Mouse (Mus musculus) ES-E14 (cell line): ENCODE measurements around the gene Fgf18. TPM values are rescaled to one million over a fixed set of nuclear protein-coding genes. Genes with fewer than 3 reads are reported as not detected.

Experiments used
- DNase-seq: peaks from one replicate; pipeline ENCODE4 v3.0.0-alpha.2; 2013; ENCODE audit warnings: low read depth, low spot score
- H3K27ac ChIP-seq: 2 replicates; pipeline ENCODE4 v1.5.1; 2012; ENCODE audit warnings: low read depth, mild to moderate bottlenecking, low read length, moderate library complexity, mixed read lengths; ENCODE audit not compliant: poor library complexity, insufficient read depth, severe bottlenecking
- H3K36me3 ChIP-seq: 2 replicates; pipeline ENCODE4 v1.6.1; 2012; ENCODE audit warnings: mild to moderate bottlenecking, low read length, moderate library complexity, mixed read lengths; ENCODE audit not compliant: control insufficient read depth, poor library complexity, insufficient read depth, severe bottlenecking
- H3K4me1 ChIP-seq, 2 experiments: fragments of 150-350 bp in 1 of 2; sonication (generic) in 1 of 2; 2 replicates each; pipeline ENCODE4 v1.6.1; 2012; ENCODE audit warnings: low read length in 2 of 2, mild to moderate bottlenecking in 1 of 2, mixed read lengths in 1 of 2; ENCODE audit not compliant: control insufficient read depth in 2 of 2, insufficient read depth in 2 of 2, poor library complexity in 1 of 2
- H3K4me3 ChIP-seq, 2 experiments: fragments of 150-350 bp in 1 of 2; sonication (generic) in 1 of 2; 2 replicates each; pipeline ENCODE4 v1.5.1; 2012; ENCODE audit warnings: low read length in 2 of 2, low read depth in 1 of 2, mild to moderate bottlenecking in 1 of 2, mixed read lengths in 1 of 2; ENCODE audit not compliant: insufficient read depth in 1 of 2, poor library complexity in 1 of 2, severe bottlenecking in 1 of 2
- H3K9ac ChIP-seq: 2 replicates; pipeline ENCODE4 v1.6.1; 2012; ENCODE audit warnings: low read depth, mild to moderate bottlenecking, low read length, mixed read lengths; ENCODE audit not compliant: poor library complexity, insufficient read depth, severe bottlenecking
- H3K9me3 ChIP-seq: fragments of 150-350 bp; sonication (generic); 2 replicates; pipeline ENCODE4 v1.6.1; 2012; ENCODE audit warnings: low read depth, mild to moderate bottlenecking, low read length; ENCODE audit not compliant: control insufficient read depth, insufficient read depth
- CHD2 ChIP-seq: IDR thresholded peaks from 2 replicates; pipeline ENCODE4 v1.6.1; 2014; ENCODE audit warnings: mild to moderate bottlenecking, low read depth, low read length, inconsistent platforms
- HCFC1 ChIP-seq: IDR thresholded peaks from 2 replicates; pipeline ENCODE4 v1.6.1; 2012; ENCODE audit warnings: low read length, inconsistent platforms, borderline replicate concordance; ENCODE audit not compliant: insufficient read depth
- MAFK ChIP-seq: IDR thresholded peaks from 2 replicates; pipeline ENCODE4 v1.6.1; 2014; ENCODE audit warnings: mild to moderate bottlenecking, low read depth, low read length, inconsistent platforms; ENCODE audit not compliant: insufficient read depth
- ZC3H11A ChIP-seq: IDR thresholded peaks from 2 replicates; pipeline ENCODE4 v1.6.1; 2012; ENCODE audit warnings: low read depth, mild to moderate bottlenecking, inconsistent platforms, low read length, borderline replicate concordance
- ZNF384 ChIP-seq: IDR thresholded peaks from 2 replicates; pipeline ENCODE4 v1.6.1; 2012; ENCODE audit warnings: low read depth, low read length, inconsistent platforms
- in situ Hi-C, 2 experiments: fragments of 600-800 bp; cut with MboI; formaldehyde crosslinking; loops; one replicate each; pipeline ENCODE4 v1.15.1; 2025; ENCODE audit warnings: low sequenced_read_pairs in 2 of 2, inconsistent platforms in 1 of 2; ENCODE audit not compliant: unreplicated experiment in 2 of 2
- total RNA-seq: library from RNA; depleted of rRNA; stranded (reverse); fragments of 300-350 nt; gene quantifications from 2 replicates; pipeline ENCODE4 v1.2.3, GENCODE M21; 2012

Gene Fgf18
- total RNA-seq, 1 experiment, result 1.6 TPM

DNA sequence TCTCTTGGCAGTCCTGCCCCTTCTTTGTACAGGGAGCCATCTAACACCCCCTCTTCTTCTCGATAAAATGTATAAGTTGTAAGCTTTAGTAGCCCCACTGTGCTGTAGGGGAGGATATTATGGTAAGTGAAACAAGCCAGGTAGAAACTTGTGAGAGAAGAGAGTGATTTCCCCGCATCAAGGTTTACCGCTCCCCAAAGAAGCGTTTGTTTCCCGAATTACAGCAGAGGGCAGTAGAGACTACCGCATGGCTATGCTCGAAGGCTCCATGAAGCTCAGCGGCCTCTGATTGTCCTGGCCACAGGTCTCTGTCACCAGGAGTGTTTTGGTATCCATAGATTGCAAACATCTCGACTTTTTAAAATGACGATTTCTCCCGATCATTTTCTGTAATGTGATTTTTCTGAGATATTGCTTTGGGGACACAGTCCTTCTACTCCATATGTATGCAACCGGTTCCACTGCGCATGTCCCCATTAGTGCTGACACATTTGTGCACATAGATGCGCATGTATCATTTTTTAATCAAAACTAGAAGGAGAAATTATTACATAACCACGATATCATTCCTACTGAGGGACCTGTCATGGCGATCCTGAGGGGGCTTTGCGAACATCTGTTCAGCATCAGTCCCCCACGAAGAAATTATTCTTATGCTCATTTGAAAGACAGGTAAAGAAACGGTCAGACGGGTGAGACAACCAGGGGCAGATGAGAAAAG lies 29.5 kb upstream of the Fgf18 start:
- in situ Hi-C loops, result loop anchor here (5.0 to 25.0 kb wide), 5 partner anchors 376 to 546 kb away; no protein-coding TSS in a partner anchor
- Histone ChIP-seq H3K9ac (no peak overlapping the region), H3K36me3 (no peaks in the 10 kb centered on the region), H3K9me3 (no peaks in the 10 kb centered on the region), H3K4me1 (peaks cover 0 to 7% of the 10 kb centered on the region in 2 experiments; a peak in 1 of 4 replicates), H3K27ac (no peak overlapping the region), H3K4me3 (no peak overlapping the region)
- TF ChIP-seq ZC3H11A (peak; percentile 98), ZNF384 (no peak)
- no peak for DNase-seq

DNA sequence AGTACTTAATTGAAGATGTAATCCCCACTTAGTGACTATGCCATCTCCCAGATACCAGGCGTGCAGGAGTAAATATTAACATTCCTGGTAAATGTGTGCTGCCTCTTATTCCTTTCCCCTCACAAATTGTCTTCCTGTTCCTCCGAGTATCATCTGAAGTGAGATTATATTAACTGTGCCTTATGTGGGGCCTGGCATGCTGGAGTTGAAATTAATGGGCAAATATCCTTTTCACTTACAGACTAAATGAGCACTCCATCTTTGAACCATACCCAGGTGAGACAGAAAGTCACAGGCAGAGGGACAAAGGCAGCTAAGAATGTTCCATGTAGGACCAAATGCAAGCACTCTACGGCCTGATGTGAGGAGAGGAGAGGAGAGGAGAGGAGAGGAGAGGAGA lies 28.6 kb upstream of the Fgf18 start:
- TF ChIP-seq ZNF384 (no peak), HCFC1 (no peak), ZC3H11A (no peak), MAFK (no peak)
- Histone ChIP-seq H3K4me1 (peaks cover 0 to 7% of the 10 kb centered on the region in 2 experiments; a peak in 1 of 4 replicates), H3K9me3 (no peaks in the 10 kb centered on the region), H3K4me3 (no peak overlapping the region), H3K27ac (no peak overlapping the region), H3K9ac (no peak overlapping the region), H3K36me3 (no peaks in the 10 kb centered on the region)
- in situ Hi-C loops, result loop anchor here (5.0 to 25.0 kb wide), 5 partner anchors 377 to 547 kb away; no protein-coding TSS in a partner anchor
- DNase-seq, result no peak

DNA sequence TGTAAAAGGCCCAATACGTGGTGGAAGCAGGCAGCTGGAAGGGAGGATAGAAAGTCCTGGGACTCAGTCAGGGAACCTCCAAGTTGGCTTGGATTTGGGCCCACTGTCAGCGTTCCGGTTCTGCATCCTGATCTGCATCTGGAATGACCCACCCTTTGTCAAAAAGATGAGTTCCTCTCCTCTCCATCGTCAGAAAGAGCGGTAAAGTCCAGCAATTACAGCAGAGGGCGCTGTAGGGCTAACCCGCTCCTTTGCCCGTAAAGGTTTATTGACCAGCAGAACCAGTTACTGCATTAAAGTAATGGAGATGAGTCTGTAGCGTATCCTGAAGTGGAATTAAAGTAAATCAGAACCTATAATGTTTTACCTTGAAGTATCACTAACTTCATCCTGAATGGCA lies 23.3 kb upstream of the Fgf18 start:
- Histone ChIP-seq H3K4me3 (no peak overlapping the region), H3K9me3 (no peaks in the 10 kb centered on the region), H3K9ac (no peak overlapping the region), H3K4me1 (0 out of 4 replicates have a peak, but pooled peaks cover 0 to 2% of the 10 kb centered on the region in 2 experiments), H3K27ac (no peak overlapping the region), H3K36me3 (no peaks in the 10 kb centered on the region)
- TF ChIP-seq MAFK (no peak), ZC3H11A (peak; percentile 80; the same call in 1 of the 2 replicates), CHD2 (no peak)
- no peak for DNase-seq
- in situ Hi-C loops, result no loop called here

DNA sequence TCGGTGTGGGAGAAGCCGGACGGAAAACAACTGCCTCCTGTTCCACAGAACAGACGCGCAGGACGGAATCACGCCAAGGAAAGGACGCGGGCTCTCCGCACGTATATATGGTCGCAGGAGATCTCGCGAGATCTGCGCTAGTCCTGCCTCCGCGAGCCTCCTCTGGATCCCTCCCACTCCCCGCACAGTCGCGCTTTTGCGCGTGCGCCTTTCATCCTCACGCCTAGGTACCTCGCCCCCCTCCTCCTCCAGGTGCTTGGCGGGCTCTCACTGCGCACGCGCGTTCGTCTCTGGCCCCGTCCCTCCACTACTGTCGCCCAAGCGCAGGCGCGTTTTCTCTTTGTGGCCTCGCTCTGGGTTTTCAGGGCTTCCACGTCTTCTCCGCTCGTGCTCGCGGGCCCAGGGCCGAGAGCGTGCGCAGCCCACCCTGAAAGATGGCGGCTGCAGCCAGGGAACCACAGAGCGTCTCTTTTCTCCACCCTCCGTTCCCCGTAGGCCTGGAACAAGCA lies 15.9 kb upstream of the Fgf18 start, which contains the start of gene Npm1:
Npm1 (minus strand) TSS at position 209 of the 509 bp plus-strand sequence.
- Histone ChIP-seq H3K9ac (peak within 1 kb of the TSS; percentile 100), H3K36me3 (peaks cover 42% of the 10 kb centered on the region), H3K27ac (peak within 1 kb of the TSS; percentile 97), H3K9me3 (no peaks in the 10 kb centered on the region), H3K4me3 (peak within 1 kb of the TSS; percentile 76 to 99), H3K4me1 (peaks cover 2% of the 10 kb centered on the region in 2 experiments; a peak in 1 of 4 replicates)
- TF ChIP-seq MAFK, result no peak
- no peak for TF ChIP-seq ZC3H11A
- TF ChIP-seq ZNF384, result no peak
- TF ChIP-seq HCFC1, result peak; percentile 56; the same call in 1 of the 2 replicates
- TF ChIP-seq CHD2, result peak; percentile 99
- DNase-seq, result peak; percentile 99
- in situ Hi-C loops, result no loop called here
